Mouse (Mus musculus) kidney, postnatal 10 days (tissue): ENCODE data around the gene Hoxa9.

ENCODE experiments used
- DNase-seq: peaks from one replicate; pipeline ENCODE4 v3.0.0; 2021; ENCODE audit warnings: mixed read lengths

Hoxa9 gene

GRCm38 (mm10) chr6:52227470-52228222, 3.2 kb downstream of the Hoxa9 start:
- DNase-seq: peak; percentile 74

- DNase-seq: peak; percentile 76
These were observed 4.2 kb downstream of the Hoxa9 start for GRCm38 (mm10) chr6:52226569-52227257.

GRCm38 (mm10) chr6:52225612-52226568, 5.0 kb downstream of the Hoxa9 start:
- DNase-seq: peak; percentile 96

GRCm38 (mm10) chr6:52224895-52225611, 5.8 kb downstream of the Hoxa9 start:
- peak; percentile 67 for DNase-seq

GRCm38 (mm10) chr6:52223939-52224760, 6.7 kb downstream of the Hoxa9 start:
- peak; percentile 52 for DNase-seq

- DNase-seq: peak; percentile 61
These were observed 8.2 kb downstream of the Hoxa9 start for GRCm38 (mm10) chr6:52222729-52223128.

GRCm38 (mm10) chr6:52221993-52222685, 8.8 kb downstream of the Hoxa9 start:
- peak; percentile 79 for DNase-seq

- DNase-seq: peak; percentile 97
These were observed 9.4 kb downstream of the Hoxa9 start, which contains the start of gene Hoxa7 for GRCm38 (mm10) chr6:52221337-52221992. Hoxa7 (minus strand) TSS chr6:52221854.

- no peak for DNase-seq
These were observed 10.0 kb downstream of the Hoxa9 start for GRCm38 (mm10) chr6:52220865-52221310.

GRCm38 (mm10) chr6:52220003-52220864, 10.7 kb downstream of the Hoxa9 start:
- peak; percentile 76 for DNase-seq

GRCm38 (mm10) chr6:52219234-52219942, 11.5 kb downstream of the Hoxa9 start:
- DNase-seq: peak; percentile 40

- DNase-seq: peak; percentile 34
These were observed 12.2 kb downstream of the Hoxa9 start for GRCm38 (mm10) chr6:52218643-52219215.

- DNase-seq: peak; percentile 60
These were observed 12.8 kb downstream of the Hoxa9 start for GRCm38 (mm10) chr6:52217895-52218642.

- peak; percentile 97 for DNase-seq
These were observed 13.5 kb downstream of the Hoxa9 start for GRCm38 (mm10) chr6:52217459-52217768.

- peak; percentile 73 for DNase-seq
These were observed 14.0 kb downstream of the Hoxa9 start for GRCm38 (mm10) chr6:52216691-52217458.

- DNase-seq: peak; percentile 66
These were observed 14.9 kb downstream of the Hoxa9 start for GRCm38 (mm10) chr6:52215771-52216535.
